Mouse (Mus musculus) olfactory bulb, adult 2 months (tissue): Measurements from ENCODE around the gene Rps28.

Source experiments
- CTCF ChIP-seq: fragments of 200-500 bp; IDR thresholded peaks from 2 replicates; pipeline ENCODE4 v1.5.1; 2012; ENCODE audit warnings: low read depth, mild to moderate bottlenecking, low read length, moderate library complexity; ENCODE audit not compliant: insufficient read depth
- POLR2A ChIP-seq: fragments of 200-500 bp; IDR thresholded peaks from 2 replicates; pipeline ENCODE4 v1.6.1; 2012; ENCODE audit warnings: mild to moderate bottlenecking, low read depth, low read length, moderate library complexity; ENCODE audit not compliant: insufficient read depth

DNA sequence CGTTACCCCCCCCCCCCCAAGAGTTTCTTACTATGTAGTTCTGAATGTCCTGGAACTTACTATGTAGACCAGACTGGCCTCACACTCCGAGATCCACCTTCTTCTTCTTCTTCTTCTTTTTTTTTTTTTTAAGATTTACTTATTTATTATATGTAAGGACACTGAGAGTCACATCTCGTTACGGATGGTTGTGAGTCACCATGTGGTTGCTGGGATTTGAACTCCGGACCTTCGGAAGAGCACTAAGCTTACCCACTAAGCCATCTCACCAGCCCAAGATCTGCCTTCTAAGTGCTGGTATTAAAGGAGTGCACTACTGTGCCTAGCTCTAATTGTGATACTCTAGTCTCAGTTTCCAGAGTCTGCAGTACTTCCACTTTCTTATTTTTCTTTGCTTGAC lies 9.0 kb downstream of the Rps28 start:
- no peak for TF ChIP-seq POLR2A
- no peak for TF ChIP-seq CTCF
